In the genomic region with DNA sequence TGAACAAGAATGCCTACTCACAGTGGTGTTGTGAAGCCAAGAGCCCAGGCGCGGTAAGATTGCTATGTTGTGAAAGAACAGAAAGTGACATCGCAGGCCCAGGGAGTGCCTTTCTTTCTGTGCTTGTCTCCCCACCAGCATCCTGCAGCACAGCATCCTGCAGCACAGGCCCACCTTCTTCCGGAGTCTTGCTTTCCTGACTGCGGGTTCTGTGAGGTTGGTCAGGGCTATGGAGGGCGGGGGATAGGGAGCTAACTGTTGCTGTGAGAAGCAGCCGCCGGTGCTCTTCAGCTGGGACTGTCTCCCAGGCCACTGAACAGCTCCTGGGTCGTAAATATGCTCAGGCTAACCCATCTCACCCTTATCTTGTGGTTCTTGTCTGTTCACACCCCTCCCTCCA, we compare ENCODE assay signal across 11 mouse cellular contexts.
DNase-seq lines count a peak whose midpoint lies in the region; ATAC-seq and TF ChIP-seq lines count a peak whose summit lies in the region.
"Had no signal": no experiment of that assay in that cellular context is flagged by ENCODE, and none has a peak within 500 bp of the region (broad histone marks: within the 10 kb centered on the region; RNA-seq: fewer than 3 reads in every experiment).

No protein-coding gene starts in this region.

- 0 out of 2 replicates have a peak, but pooled peaks have one; percentile 31 for TF ChIP-seq CTCF in thymus, adult 2 months (IDR thresholded peaks at IDR 0.05; ENCODE audit: borderline replicate concordance, control insufficient read depth, extremely low read depth, insufficient read depth, low read length, poor library complexity)

- no peaks in the 10 kb centered on the region for H3K4me1 ChIP-seq in kidney, embryonic 16.5 days (ENCODE audit: insufficient read depth, low read length)
- H3K4me1 ChIP-seq in thymus, adult 2 months (replicated peaks; ENCODE audit: control insufficient read depth, insufficient read depth, low read length), result peaks cover 47% of the 10 kb centered on the region

- TF ChIP-seq POLR2A in thymus, adult 2 months (IDR thresholded peaks at IDR 0.05; ENCODE audit: control insufficient read depth, extremely low read depth, insufficient read depth, low read length, poor library complexity), result peak; percentile 69; the same call in 1 of the 2 replicates

- peak; percentile 16 for DNase-seq in kidney, postnatal 10 days
- DNase-seq in thymus, adult 2 months, result peak; percentile 82
- DNase-seq in cerebellum, adult 18-20 months, result no peak
- no peak for DNase-seq in layer of hippocampus, adult 11-12 months (ENCODE audit: low spot score)
- DNase-seq in heart, postnatal 4 days, result no peak
- DNase-seq: cerebellum, postnatal 36 days; gastrocnemius, postnatal 36 days; lung, postnatal 10 days had no signal

- no peak overlapping the region for H3K4me3 ChIP-seq in kidney, embryonic 16.5 days (ENCODE audit: low read length)
- H3K4me3 ChIP-seq in thymus, adult 2 months (ENCODE audit: control insufficient read depth, insufficient read depth, low read length), result peak overlapping the region; percentile 48

- WGBS in kidney, embryonic 16.5 days, result 51% methylated on average over 9 of the region's 9 CpGs
- 1% methylated on average over 9 of the region's 9 CpGs for WGBS in thymus, adult 2 months

- no peaks in the 10 kb centered on the region for H3K36me3 ChIP-seq in kidney, embryonic 16.5 days (ENCODE audit: insufficient read depth, low read length)
- no peaks in the 10 kb centered on the region for H3K36me3 ChIP-seq in thymus, adult 2 months (ENCODE audit: control insufficient read depth, insufficient read depth, low read length)

- H3K27me3 ChIP-seq in kidney, embryonic 16.5 days (ENCODE audit: insufficient read depth, low read length), result no peaks in the 10 kb centered on the region
- H3K27me3 ChIP-seq in thymus, adult 2 months (ENCODE audit: control insufficient read depth, insufficient read depth, low read length), result no peaks in the 10 kb centered on the region

- H3K9ac ChIP-seq in kidney, embryonic 16.5 days (replicated peaks; ENCODE audit: low read length), result no peak overlapping the region

- ATAC-seq in kidney, embryonic 16.5 days (ENCODE audit: low FRiP score, low TSS enrichment), result no peak
- peak; percentile 71 for ATAC-seq in common myeloid progenitor, adult 5-6 weeks (replicated peaks; ENCODE audit: low read depth, poor library complexity, severe bottlenecking)
- ATAC-seq in megakaryocyte, adult 5-6 weeks (ENCODE audit: poor library complexity, severe bottlenecking), result peak; percentile 64

- no peak overlapping the region for H3K27ac ChIP-seq in kidney, embryonic 16.5 days (ENCODE audit: low read length)
- peak overlapping the region; percentile 99 for H3K27ac ChIP-seq in thymus, adult 2 months (ENCODE audit: control insufficient read depth, insufficient read depth, low read length)

- no peaks in the 10 kb centered on the region for H3K9me3 ChIP-seq in kidney, embryonic 16.5 days (ENCODE audit: low read length)

- H3K4me2 ChIP-seq in kidney, embryonic 16.5 days (replicated peaks; ENCODE audit: low read depth, low read length), result no peak overlapping the region

Comparison
In these comparisons a context has a peak if more than half of its experiments do, and no peak if none do; other contexts are left out.
1. DNase-seq: peak in kidney, postnatal 10 days (single experiment) and thymus, adult 2 months (single experiment); none in cerebellum, adult 18-20 months (0 of 2), layer of hippocampus, adult 11-12 months (single experiment) and heart, postnatal 4 days (single experiment).